Mouse (Mus musculus): ENCODE data around the gene Ppp3ca. TPM values are rescaled to one million over a fixed set of nuclear protein-coding genes. Genes with fewer than 3 reads are reported as not detected.

Ppp3ca gene
- polyA plus RNA-seq, 1 experiment from 2014 or later, result 153 TPM

DNA sequence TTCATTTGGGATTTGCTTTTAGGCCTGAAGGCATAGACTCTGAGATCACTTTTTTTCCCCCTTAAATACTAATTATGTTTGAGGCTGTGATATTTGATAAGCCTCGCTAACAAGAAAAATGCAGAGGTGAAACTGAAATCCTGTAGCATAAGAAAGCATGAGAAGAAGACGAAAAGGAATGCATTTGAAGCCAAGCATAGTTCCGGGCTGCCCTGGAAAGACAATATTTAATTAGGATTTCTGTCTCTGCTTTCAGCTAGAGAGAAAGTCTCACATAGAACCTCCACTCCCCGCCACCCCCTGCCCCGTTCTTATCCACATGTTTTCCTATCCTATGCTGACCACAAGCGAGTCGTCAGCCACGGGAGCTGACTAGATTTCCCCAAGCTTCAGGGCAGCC, 241.4 kb downstream of the Ppp3ca start:
- no peak for ATAC-seq (replicated peaks)
- no peak overlapping the region for H3K9ac ChIP-seq (replicated peaks)
- 76% methylated on average over 8 of the region's 8 CpGs for WGBS
- peaks cover 5% of the 10 kb centered on the region; the same call in 1 of the 2 replicates for H3K36me3 ChIP-seq
- no peak overlapping the region for H3K4me2 ChIP-seq (replicated peaks)
- H3K27ac ChIP-seq (replicated peaks), result no peak overlapping the region
- H3K9me3 ChIP-seq, result no peaks in the 10 kb centered on the region
- no peak overlapping the region for H3K4me3 ChIP-seq
- H3K27me3 ChIP-seq, result no peaks in the 10 kb centered on the region
- H3K4me1 ChIP-seq, result no peaks in the 10 kb centered on the region

DNA sequence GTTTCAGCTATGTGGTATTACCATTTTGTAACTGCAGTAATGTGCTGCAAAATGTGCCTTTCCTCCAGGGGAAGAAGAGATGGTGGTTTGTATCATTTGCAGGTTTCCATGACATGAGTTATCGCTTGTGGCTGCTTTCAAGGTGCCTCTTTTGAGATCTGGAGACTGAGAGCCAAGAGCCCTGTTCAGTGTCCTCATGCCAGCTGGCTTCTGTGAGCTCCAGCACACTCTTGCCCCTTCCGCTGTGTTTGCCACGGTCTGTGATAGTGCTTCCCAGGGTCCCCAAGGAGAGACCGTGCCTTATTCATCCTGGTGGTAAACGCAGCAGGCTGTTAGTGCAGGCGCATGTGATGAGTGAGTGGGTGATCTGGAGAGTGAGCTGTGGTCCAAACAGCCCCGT, 247.2 kb downstream of the Ppp3ca start:
- H3K36me3 ChIP-seq, result peaks cover 2% of the 10 kb centered on the region; the same call in 1 of the 2 replicates
- H3K4me1 ChIP-seq, result no peaks in the 10 kb centered on the region
- H3K9me3 ChIP-seq, result no peaks in the 10 kb centered on the region
- H3K27me3 ChIP-seq, result no peaks in the 10 kb centered on the region
- WGBS, result 94% methylated on average over 7 of the region's 7 CpGs
- no peak overlapping the region for H3K4me3 ChIP-seq
- no peak for ATAC-seq (replicated peaks)
- no peak overlapping the region for H3K4me2 ChIP-seq (replicated peaks)
- no peak overlapping the region for H3K9ac ChIP-seq (replicated peaks)
- H3K27ac ChIP-seq (replicated peaks), result no peak overlapping the region

DNA sequence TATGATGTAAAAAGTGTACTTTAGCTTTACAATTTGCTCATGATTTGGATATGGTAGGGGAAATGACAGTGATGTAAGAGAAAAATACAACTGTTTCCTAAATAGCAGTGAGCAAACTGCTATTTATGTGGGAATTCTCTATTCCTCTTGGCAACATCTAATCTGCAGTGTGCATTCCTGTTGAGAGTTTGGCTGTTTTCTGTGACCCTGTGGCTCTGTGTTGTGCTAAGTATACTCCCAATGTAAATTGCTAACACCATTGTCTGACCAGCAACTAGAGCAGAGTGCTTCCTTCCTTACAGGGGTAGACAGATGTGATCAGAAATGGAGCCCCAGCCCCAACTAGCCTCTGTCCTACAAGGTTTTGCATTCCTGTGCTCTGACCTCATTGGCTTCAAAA, 263.1 kb downstream of the Ppp3ca start:
- Histone ChIP-seq H3K9me3 (no peaks in the 10 kb centered on the region), H3K4me3 (no peak overlapping the region), H3K36me3 (peaks cover 11% of the 10 kb centered on the region; the same call in 1 of the 2 replicates), H3K4me1 (no peaks in the 10 kb centered on the region), H3K4me2 (replicated peaks) (no peak overlapping the region), H3K9ac (replicated peaks) (no peak overlapping the region), H3K27me3 (no peaks in the 10 kb centered on the region), H3K27ac (replicated peaks) (no peak overlapping the region)
- ATAC-seq (replicated peaks), result no peak

DNA sequence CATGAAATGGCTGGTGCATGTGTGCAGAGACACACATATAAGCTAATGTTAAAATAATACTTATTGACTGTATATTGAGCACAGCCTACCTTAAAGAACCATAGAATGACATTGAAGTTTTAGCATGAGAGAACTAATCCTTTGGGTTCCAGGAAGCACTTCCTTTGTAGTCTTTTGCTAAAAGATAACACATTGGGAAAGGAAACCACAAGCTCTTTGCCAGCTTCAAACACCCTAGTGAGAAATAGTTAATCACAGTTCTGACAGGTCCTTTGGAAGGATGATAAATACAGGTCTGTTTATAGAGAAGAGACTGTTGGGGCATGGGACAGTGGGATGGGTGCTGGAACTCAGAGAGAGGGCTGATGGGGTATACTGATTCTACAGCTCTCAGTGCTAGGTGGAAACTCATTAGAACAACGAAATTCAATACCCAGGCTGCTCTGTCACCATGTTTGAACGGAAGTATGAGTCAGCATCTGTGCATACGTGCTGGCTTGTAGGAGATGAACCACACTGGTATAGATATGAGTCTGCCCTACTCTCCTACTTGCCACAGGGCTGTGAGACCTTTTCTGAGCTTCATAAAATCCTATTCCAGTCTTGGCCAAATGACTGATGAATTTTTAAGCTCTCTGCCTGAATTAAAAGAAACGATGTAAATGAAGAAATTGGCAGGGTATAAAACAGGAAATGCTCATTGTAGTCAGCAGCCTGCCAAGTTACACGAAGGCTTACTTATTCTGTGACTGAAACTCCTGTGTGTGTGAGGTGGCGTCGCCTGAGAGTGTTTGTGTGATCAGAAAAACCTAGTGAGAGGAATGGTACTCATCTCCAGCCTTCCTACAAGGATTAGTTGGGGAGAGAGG, 271.0 kb downstream of the Ppp3ca start:
- no peak for ATAC-seq (replicated peaks)
- H3K4me3 ChIP-seq, result no peak overlapping the region
- no peaks in the 10 kb centered on the region for H3K36me3 ChIP-seq
- H3K27me3 ChIP-seq, result no peaks in the 10 kb centered on the region
- no peak overlapping the region for H3K4me2 ChIP-seq (replicated peaks)
- H3K9me3 ChIP-seq, result no peaks in the 10 kb centered on the region
- H3K27ac ChIP-seq (replicated peaks), result no peak overlapping the region
- 76% methylated on average over 7 of the region's 7 CpGs for WGBS
- no peaks in the 10 kb centered on the region for H3K4me1 ChIP-seq
- H3K9ac ChIP-seq (replicated peaks), result no peak overlapping the region

DNA sequence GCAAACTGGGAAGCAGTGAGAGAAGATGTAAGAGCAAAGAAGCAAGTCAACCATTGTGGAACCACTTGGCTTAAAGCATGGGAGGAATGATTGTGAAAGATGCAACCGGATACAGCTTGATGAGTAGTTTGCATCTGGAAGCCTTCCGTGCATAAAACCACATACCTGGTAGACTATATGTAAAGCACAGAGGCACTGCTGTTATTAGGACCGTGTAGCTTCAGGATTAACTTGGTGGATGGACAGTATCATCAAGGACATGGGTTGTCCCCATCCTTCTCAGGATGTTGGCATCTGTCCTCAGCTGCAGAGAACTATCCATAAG, 271.6 kb downstream of the Ppp3ca start:
- Histone ChIP-seq H3K27me3 (no peaks in the 10 kb centered on the region), H3K4me2 (replicated peaks) (no peak overlapping the region), H3K4me3 (no peak overlapping the region), H3K27ac (replicated peaks) (no peak overlapping the region), H3K4me1 (no peaks in the 10 kb centered on the region), H3K36me3 (no peaks in the 10 kb centered on the region), H3K9ac (replicated peaks) (no peak overlapping the region), H3K9me3 (no peaks in the 10 kb centered on the region)
- WGBS, result 95% methylated on average over 3 of the region's 3 CpGs
- no peak for ATAC-seq (replicated peaks)

DNA sequence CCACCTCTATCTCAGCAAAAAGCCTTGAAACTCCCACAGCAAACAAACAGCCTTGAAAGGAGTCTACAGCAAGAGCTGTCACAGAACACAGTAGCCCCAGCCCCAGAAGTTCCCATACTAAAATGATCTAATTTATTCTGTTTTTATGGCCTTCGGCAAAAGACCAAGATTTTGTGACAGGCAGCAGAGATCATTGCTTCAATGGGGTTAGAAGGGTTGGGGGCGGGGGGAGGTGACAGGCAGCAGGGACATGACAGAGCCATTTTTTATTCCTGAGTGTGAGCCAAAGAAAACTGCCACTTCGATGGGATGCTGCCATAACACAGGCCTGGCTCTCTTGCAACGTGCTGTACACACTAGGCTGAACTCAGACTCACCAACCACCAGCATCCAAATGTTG, 275.6 kb downstream of the Ppp3ca start:
- Histone ChIP-seq H3K27ac (replicated peaks) (no peak overlapping the region), H3K4me3 (no peak overlapping the region), H3K9ac (replicated peaks) (no peak overlapping the region), H3K4me1 (no peaks in the 10 kb centered on the region), H3K9me3 (no peaks in the 10 kb centered on the region), H3K27me3 (no peaks in the 10 kb centered on the region), H3K4me2 (replicated peaks) (no peak overlapping the region), H3K36me3 (no peaks in the 10 kb centered on the region)
- WGBS, result 54% methylated on average over 4 of the region's 4 CpGs
- peak; percentile 87 for ATAC-seq (replicated peaks)

DNA sequence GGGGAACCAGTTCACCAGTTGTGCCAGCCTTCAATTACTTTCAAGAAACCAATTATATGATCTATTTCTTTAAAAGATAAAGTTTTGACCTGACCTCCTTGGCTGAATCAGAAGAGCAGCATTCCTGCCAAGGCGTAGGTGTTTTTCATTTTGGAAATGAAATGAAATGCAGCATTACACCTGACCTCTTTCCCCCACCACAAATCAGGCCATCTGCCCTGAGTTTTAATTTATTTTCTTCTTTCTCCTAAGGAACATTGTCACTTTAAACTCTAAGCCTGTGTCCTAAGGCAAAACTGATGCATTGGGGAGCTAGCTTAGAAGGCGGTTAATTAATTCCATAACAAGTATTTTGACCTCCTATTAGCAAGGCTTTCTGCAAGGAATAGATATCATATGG, 276.7 kb downstream of the Ppp3ca start:
- Histone ChIP-seq H3K27me3 (no peaks in the 10 kb centered on the region), H3K4me2 (replicated peaks) (no peak overlapping the region), H3K36me3 (no peaks in the 10 kb centered on the region), H3K4me3 (no peak overlapping the region), H3K9me3 (no peaks in the 10 kb centered on the region), H3K9ac (replicated peaks) (no peak overlapping the region), H3K27ac (replicated peaks) (no peak overlapping the region), H3K4me1 (no peaks in the 10 kb centered on the region)
- no peak for ATAC-seq (replicated peaks)
- WGBS, result 93% methylated on average over 2 of the region's 2 CpGs

DNA sequence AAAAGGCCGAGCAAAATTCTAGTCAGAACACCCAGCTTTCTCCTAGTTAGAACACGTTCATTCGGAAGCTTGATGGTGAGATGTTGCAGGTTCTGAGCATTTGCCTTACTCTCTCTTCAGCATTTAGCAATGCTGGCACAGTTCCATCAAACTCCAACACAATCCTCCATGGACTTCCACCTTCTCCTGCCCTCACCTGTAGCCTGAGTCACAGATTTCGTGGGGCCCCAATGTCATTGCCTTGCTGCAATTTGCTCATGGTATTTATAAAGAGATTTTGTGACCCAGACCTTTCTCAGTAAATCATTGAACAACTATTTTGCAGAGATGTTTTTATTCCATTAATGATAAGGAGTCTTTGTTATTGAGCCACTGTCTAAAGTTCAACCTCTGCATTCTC, 278.2 kb downstream of the Ppp3ca start:
- no peak overlapping the region for H3K4me2 ChIP-seq (replicated peaks)
- no peak for ATAC-seq (replicated peaks)
- no peaks in the 10 kb centered on the region for H3K36me3 ChIP-seq
- H3K4me3 ChIP-seq, result no peak overlapping the region
- no peaks in the 10 kb centered on the region for H3K9me3 ChIP-seq
- 91% methylated on average over 4 of the region's 4 CpGs for WGBS
- H3K4me1 ChIP-seq, result no peaks in the 10 kb centered on the region
- no peak overlapping the region for H3K27ac ChIP-seq (replicated peaks)
- H3K27me3 ChIP-seq, result no peaks in the 10 kb centered on the region
- H3K9ac ChIP-seq (replicated peaks), result no peak overlapping the region

DNA sequence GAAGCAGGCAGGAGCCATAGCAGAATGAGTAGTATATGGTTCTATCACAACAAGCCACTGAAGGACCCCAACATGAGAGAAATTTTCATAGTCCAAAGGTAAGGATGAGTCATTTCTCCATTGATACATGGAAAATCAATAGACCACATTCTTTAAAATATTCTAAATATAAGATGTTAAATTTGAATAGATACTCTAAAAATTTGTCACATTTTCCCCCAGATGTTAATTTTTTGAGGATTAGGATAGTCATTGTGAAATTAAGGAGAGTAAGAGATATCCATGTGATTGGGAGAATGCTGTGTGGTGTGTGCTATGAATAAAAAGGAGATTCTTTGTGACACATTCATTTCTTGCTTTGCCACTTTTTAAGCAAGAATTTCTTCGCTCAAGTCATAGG, 281.9 kb downstream of the Ppp3ca start:
- Histone ChIP-seq H3K4me1 (no peaks in the 10 kb centered on the region), H3K27ac (replicated peaks) (no peak overlapping the region), H3K4me3 (no peak overlapping the region), H3K36me3 (no peaks in the 10 kb centered on the region), H3K9ac (replicated peaks) (no peak overlapping the region), H3K27me3 (no peaks in the 10 kb centered on the region), H3K9me3 (no peaks in the 10 kb centered on the region), H3K4me2 (replicated peaks) (no peak overlapping the region)
- WGBS, result 90% methylated on average over 1 of the region's 1 CpGs
- no peak for ATAC-seq (replicated peaks)

DNA sequence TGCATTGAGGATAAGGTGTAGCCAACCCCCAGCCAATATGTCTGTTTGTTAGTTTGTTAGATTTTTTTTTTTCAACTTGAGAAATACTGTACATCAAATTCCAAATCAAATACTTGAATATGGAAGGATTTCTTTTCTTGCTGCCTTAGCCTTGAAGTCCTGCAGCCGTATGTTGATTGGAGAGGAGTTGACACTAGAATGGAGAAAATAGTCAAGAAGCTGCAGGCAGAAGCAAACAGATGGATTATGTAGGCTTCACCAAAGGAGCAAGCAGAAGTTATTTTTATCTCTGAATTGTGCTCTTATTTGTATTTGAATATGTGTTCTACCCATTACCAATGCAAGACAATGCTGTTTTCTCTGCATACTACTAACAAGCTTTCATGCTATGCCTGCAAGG, 282.9 kb downstream of the Ppp3ca start:
- no peak overlapping the region for H3K9ac ChIP-seq (replicated peaks)
- 90% methylated on average over 1 of the region's 1 CpGs for WGBS
- H3K36me3 ChIP-seq, result no peaks in the 10 kb centered on the region
- no peak for ATAC-seq (replicated peaks)
- no peaks in the 10 kb centered on the region for H3K9me3 ChIP-seq
- no peaks in the 10 kb centered on the region for H3K27me3 ChIP-seq
- no peaks in the 10 kb centered on the region for H3K4me1 ChIP-seq
- no peak overlapping the region for H3K27ac ChIP-seq (replicated peaks)
- H3K4me2 ChIP-seq (replicated peaks), result no peak overlapping the region
- no peak overlapping the region for H3K4me3 ChIP-seq

DNA sequence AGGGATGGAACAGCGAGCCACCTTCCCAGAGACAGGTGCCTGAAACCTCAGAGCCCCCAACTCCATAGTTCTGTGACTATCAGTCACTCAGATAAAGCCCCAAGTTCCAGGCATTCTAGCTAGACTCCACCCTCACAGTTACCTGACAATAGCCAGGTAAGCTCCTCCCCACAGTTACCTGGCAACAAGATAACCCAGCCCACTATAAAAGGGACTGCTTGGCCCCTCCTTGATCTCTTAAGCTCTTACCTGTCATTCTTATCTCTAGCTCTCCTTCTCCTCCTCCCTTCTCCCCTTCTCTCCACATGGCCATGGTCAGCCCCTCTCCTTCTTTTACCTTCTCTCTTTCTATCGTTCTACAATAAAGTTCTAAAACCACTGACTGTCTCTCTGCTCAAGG, 285.1 kb downstream of the Ppp3ca start:
- 98% methylated on average over 2 of the region's 2 CpGs for WGBS

DNA sequence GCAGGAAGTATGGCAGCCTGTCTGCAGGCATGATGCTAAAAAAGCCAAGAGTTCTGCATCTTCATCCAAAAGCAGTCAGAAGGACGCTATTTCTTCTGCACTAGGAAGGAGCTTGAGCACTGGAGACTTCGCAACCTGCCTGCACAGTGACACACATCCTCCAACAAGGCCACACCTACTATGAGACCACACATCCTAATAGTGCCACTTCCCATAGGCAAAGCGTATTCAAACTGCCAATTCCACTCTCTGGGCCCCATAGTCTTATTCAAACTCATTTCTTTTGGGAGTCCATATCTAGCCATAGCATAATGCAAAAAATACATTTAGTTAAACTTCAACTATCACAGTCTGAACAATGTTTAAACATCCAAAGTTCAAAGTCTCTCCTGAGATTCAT, 290.4 kb downstream of the Ppp3ca start:
- Histone ChIP-seq H3K4me3 (no peak overlapping the region), H3K27me3 (no peaks in the 10 kb centered on the region), H3K36me3 (no peaks in the 10 kb centered on the region), H3K9me3 (no peaks in the 10 kb centered on the region), H3K4me2 (replicated peaks) (no peak overlapping the region), H3K4me1 (no peaks in the 10 kb centered on the region), H3K27ac (replicated peaks) (no peak overlapping the region), H3K9ac (replicated peaks) (no peak overlapping the region)
- WGBS, result 88% methylated on average over 3 of the region's 3 CpGs
- no peak for ATAC-seq (replicated peaks)

More for the DNA sequence above, 285.1 kb downstream of the Ppp3ca start:
- no peak overlapping the region for H3K9ac ChIP-seq (replicated peaks)
- H3K27ac ChIP-seq (replicated peaks), result no peak overlapping the region
- H3K4me3 ChIP-seq, result no peak overlapping the region
- no peaks in the 10 kb centered on the region for H3K4me1 ChIP-seq
- ATAC-seq (replicated peaks), result no peak
- no peaks in the 10 kb centered on the region for H3K36me3 ChIP-seq
- H3K4me2 ChIP-seq (replicated peaks), result no peak overlapping the region
- no peaks in the 10 kb centered on the region for H3K9me3 ChIP-seq
- H3K27me3 ChIP-seq, result no peaks in the 10 kb centered on the region

DNA sequence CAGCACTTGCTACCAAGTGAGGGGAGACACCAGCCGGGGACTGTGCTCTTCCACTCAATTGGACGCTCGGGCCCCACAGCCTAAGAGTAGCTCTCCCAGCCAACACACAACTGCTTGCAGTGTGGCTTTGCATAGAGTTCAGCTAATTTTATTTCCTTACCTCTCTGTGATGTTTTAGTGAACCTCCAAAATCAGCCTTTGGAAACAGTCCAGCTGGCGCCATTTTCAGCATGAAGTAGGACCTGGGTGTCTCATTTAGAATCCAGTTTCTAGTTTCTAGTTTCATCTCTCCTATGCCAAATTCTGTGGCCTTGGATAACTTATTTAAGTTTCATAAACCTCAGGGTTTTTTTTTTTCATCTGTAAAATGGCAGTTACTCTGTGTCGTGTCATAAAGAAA, 296.9 kb downstream of the Ppp3ca start:
- H3K9me3 ChIP-seq, result no peaks in the 10 kb centered on the region
- no peak overlapping the region for H3K9ac ChIP-seq (replicated peaks)
- ATAC-seq (replicated peaks), result no peak
- H3K36me3 ChIP-seq, result no peaks in the 10 kb centered on the region
- no peak overlapping the region for H3K27ac ChIP-seq (replicated peaks)
- peaks cover 13% of the 10 kb centered on the region; the same call in 1 of the 2 replicates for H3K4me1 ChIP-seq
- WGBS, result 85% methylated on average over 5 of the region's 5 CpGs
- H3K4me2 ChIP-seq (replicated peaks), result no peak overlapping the region
- no peaks in the 10 kb centered on the region for H3K27me3 ChIP-seq
- no peak overlapping the region for H3K4me3 ChIP-seq
